Comparison of ENCODE assay signal across 7 mouse cellular contexts in genomic region chr7:24506065-24506459, GRCm38 (mm10). TPM values are rescaled to one million over a fixed set of nuclear protein-coding genes. Genes with fewer than 3 reads are reported as not detected.
DNase-seq lines count a peak whose midpoint lies in the region; ATAC-seq and TF ChIP-seq lines count a peak whose summit lies in the region.

No protein-coding gene starts in this region.

- H3K27ac ChIP-seq in ES-E14 (ENCODE audit: insufficient read depth, low read depth, low read length, poor library complexity, severe bottlenecking), result peak overlapping the region; percentile 88
- peak overlapping the region; percentile 4; the same call in 1 of the 2 replicates for H3K27ac ChIP-seq in cortical plate, adult 2 months (ENCODE audit: insufficient read depth, low read length)
- peak overlapping the region; percentile 99 for H3K27ac ChIP-seq in hindbrain, embryonic 12.5 days
- H3K27ac ChIP-seq in liver, embryonic 14.5 days, result no peak overlapping the region

- peaks cover 7% of the 10 kb centered on the region for H3K36me3 ChIP-seq in ES-E14 (ENCODE audit: control insufficient read depth, insufficient read depth, low read length, poor library complexity, severe bottlenecking)
- peaks cover 24% of the 10 kb centered on the region for H3K36me3 ChIP-seq in hindbrain, embryonic 12.5 days
- H3K36me3 ChIP-seq in liver, embryonic 14.5 days (replicated peaks; ENCODE audit: control insufficient read depth, insufficient read depth, low read depth), result no peaks in the 10 kb centered on the region

- TF ChIP-seq CTCF in cortical plate, adult 2 months (IDR thresholded peaks at IDR 0.05; ENCODE audit: extremely low read depth, insufficient read depth, low read length), result no peak
- TF ChIP-seq CTCF in liver, embryonic 14.5 days (IDR thresholded peaks at IDR 0.05; ENCODE audit: low read depth), result no peak

- no peak for ATAC-seq in hindbrain, embryonic 12.5 days (ENCODE audit: low FRiP score)
- no peak for ATAC-seq in liver, embryonic 14.5 days (ENCODE audit: insufficient read depth)
- ATAC-seq in inflammation-experienced regulatory T-cells, adult 6 months, result no peak

- TF ChIP-seq EP300 in liver, embryonic 14.5 days (IDR thresholded peaks at IDR 0.05; ENCODE audit: low read depth), result no peak

- H3K27me3 ChIP-seq in hindbrain, embryonic 12.5 days, result 0 out of 2 replicates have a peak, but pooled peaks cover 5% of the 10 kb centered on the region
- peaks cover 16% of the 10 kb centered on the region for H3K27me3 ChIP-seq in liver, embryonic 14.5 days (ENCODE audit: control insufficient read depth, insufficient read depth, low read length)

- 20% methylated on average over 3 of the region's 3 CpGs for WGBS in hindbrain, embryonic 12.5 days
- 39% methylated on average over 3 of the region's 3 CpGs for WGBS in liver, embryonic 14.5 days (ENCODE audit: insufficient replicate concordance)

- no peak for DNase-seq in ES-E14 (ENCODE audit: low read depth, low spot score)
- no peak for DNase-seq in liver, embryonic 14.5 days (ENCODE audit: low read depth in 3 of 3, low spot score in 3 of 3)
- DNase-seq in ovary, postnatal 14 days (ENCODE audit: low spot score), result no peak
- no peak for DNase-seq in layer of hippocampus, adult 9-10 months (ENCODE audit: low spot score)

- no peaks in the 10 kb centered on the region for H3K9me3 ChIP-seq in ES-E14 (ENCODE audit: control insufficient read depth, insufficient read depth, low read depth, low read length)
- no peaks in the 10 kb centered on the region for H3K9me3 ChIP-seq in hindbrain, embryonic 12.5 days (replicated peaks)
- no peaks in the 10 kb centered on the region for H3K9me3 ChIP-seq in liver, embryonic 14.5 days (ENCODE audit: control insufficient read depth, low read length)

- peak overlapping the region; percentile 68; the same call in 1 of the 2 replicates for H3K9ac ChIP-seq in ES-E14 (ENCODE audit: insufficient read depth, low read depth, low read length, poor library complexity, severe bottlenecking)
- peak overlapping the region; percentile 89 for H3K9ac ChIP-seq in hindbrain, embryonic 12.5 days
- H3K9ac ChIP-seq in liver, embryonic 14.5 days (replicated peaks), result no peak overlapping the region

- H3K4me2 ChIP-seq in hindbrain, embryonic 12.5 days (replicated peaks), result peak overlapping the region; percentile 79
- peak overlapping the region; percentile 93 for H3K4me2 ChIP-seq in liver, embryonic 14.5 days (ENCODE audit: low read depth)

- H3K4me1 ChIP-seq in ES-E14 (ENCODE audit: control insufficient read depth in 2 of 2, insufficient read depth in 2 of 2, low read length in 2 of 2, poor library complexity in 1 of 2), result peaks cover 2 to 26% of the 10 kb centered on the region in 2 experiments; a peak in 3 of 4 replicates
- peaks cover 1% of the 10 kb centered on the region; the same call in 1 of the 2 replicates for H3K4me1 ChIP-seq in cortical plate, adult 2 months (ENCODE audit: control insufficient read depth, insufficient read depth, low read length)
- peaks cover 47% of the 10 kb centered on the region for H3K4me1 ChIP-seq in hindbrain, embryonic 12.5 days
- peaks cover 0 to 10% of the 10 kb centered on the region in 2 experiments; a peak in 3 of 4 replicates for H3K4me1 ChIP-seq in liver, embryonic 14.5 days (replicated peaks; ENCODE audit: control insufficient read depth in 2 of 2, insufficient read depth in 2 of 2, low read length in 1 of 2)

- no peak for TF ChIP-seq POLR2A in cortical plate, adult 2 months (IDR thresholded peaks at IDR 0.05; ENCODE audit: extremely low read depth, insufficient read depth, low read length)

- in situ Hi-C loops in ES-E14 (cut with MboI; ENCODE audit: low sequenced_read_pairs in 2 of 2, unreplicated experiment in 2 of 2), result loop anchor here in 1 of 2 experiments (25.0 kb wide), 1 partner anchor 94 kb away; no protein-coding TSS in a partner anchor

- H3K4me3 ChIP-seq in ES-E14 (ENCODE audit: insufficient read depth in 1 of 2, low read depth in 1 of 2, low read length in 2 of 2, poor library complexity in 1 of 2, severe bottlenecking in 1 of 2), result peak overlapping the region; percentile 73 to 94
- peak overlapping the region; percentile 60 for H3K4me3 ChIP-seq in cortical plate, adult 2 months (ENCODE audit: insufficient read depth, low read length)
- peak overlapping the region; percentile 61 for H3K4me3 ChIP-seq in hindbrain, embryonic 12.5 days
- peak overlapping the region in 1 of 2 experiments; percentile 66; a peak in 1 of 4 replicates for H3K4me3 ChIP-seq in liver, embryonic 14.5 days (ENCODE audit: insufficient read depth in 1 of 2, low read depth in 2 of 2, low read length in 2 of 2)

TF ChIP-seq in ES-E14, 5 proteins besides CTCF, POLR2A, EP300 and RAD21:
- TF ChIP-seq CHD2 (IDR thresholded peaks at IDR 0.05; ENCODE audit: low read depth, low read length) (no peak), HCFC1 (IDR thresholded peaks at IDR 0.05; ENCODE audit: borderline replicate concordance, insufficient read depth, low read length) (no peak), ZNF384 (IDR thresholded peaks at IDR 0.05; ENCODE audit: low read depth, low read length) (no peak), MAFK (IDR thresholded peaks at IDR 0.05; ENCODE audit: insufficient read depth, low read depth, low read length) (no peak), ZC3H11A (IDR thresholded peaks at IDR 0.05; ENCODE audit: borderline replicate concordance, low read depth, low read length) (no peak)

RNA-seq across cellular contexts. Expression of gene Zfp428, which starts 0.7 kb away (rescaled TPM):
- 94.1 and 114 TPM in 2 replicates for total RNA-seq in ES-E14 (2012; rRNA removed)
- polyA plus RNA-seq in cortical plate, adult 2 months (2012; rRNA removed), result 71.7 and 73.4 TPM in 2 replicates
- polyA plus RNA-seq in hindbrain, embryonic 12.5 days (2016; fragmentation: Nextera tagmentation; extraction: Ambion mirVana), result 155 and 160 TPM in 2 replicates
- polyA plus RNA-seq in liver, embryonic 14.5 days (2012; rRNA removed), result 3.8 and 4.0 TPM in 2 replicates
- polyA plus RNA-seq in liver, embryonic 14.5 days (2014; fragmentation: Nextera tagmentation; extraction: Ambion mirVana), result 2.3 TPM in 2 replicates
- under 1 TPM in 1 of 3 experiments, not detected in 2; 0.33 TPM for polyA plus RNA-seq in inflammation-experienced regulatory T-cells, adult 6 months (2017; shearing (Covaris generic))

RNA-seq across cellular contexts. Expression of gene AC161166.1, which starts 6.2 kb away (rescaled TPM):
- total RNA-seq in ES-E14 (2012; rRNA removed), result 1.2 and 1.6 TPM in 2 replicates
- polyA plus RNA-seq in cortical plate, adult 2 months (2012; rRNA removed), result not detected in 2 replicates
- polyA plus RNA-seq in hindbrain, embryonic 12.5 days (2016; fragmentation: Nextera tagmentation; extraction: Ambion mirVana), result 1.9 TPM in 2 replicates
- polyA plus RNA-seq in liver, embryonic 14.5 days (2012; rRNA removed), result not detected in 2 replicates
- polyA plus RNA-seq in liver, embryonic 14.5 days (2014; fragmentation: Nextera tagmentation; extraction: Ambion mirVana), result not detected in 2 replicates
- polyA plus RNA-seq in inflammation-experienced regulatory T-cells, adult 6 months (2017; shearing (Covaris generic)), result not detected

RNA-seq across cellular contexts. Expression of gene Cadm4, which starts 24.2 kb away (rescaled TPM):
- total RNA-seq in ES-E14 (2012; rRNA removed), result 10.8 and 21.4 TPM in 2 replicates
- 234 and 237 TPM in 2 replicates for polyA plus RNA-seq in cortical plate, adult 2 months (2012; rRNA removed)
- 41.3 and 42.3 TPM in 2 replicates for polyA plus RNA-seq in hindbrain, embryonic 12.5 days (2016; fragmentation: Nextera tagmentation; extraction: Ambion mirVana)
- polyA plus RNA-seq in liver, embryonic 14.5 days (2012; rRNA removed), result 0.43 and 0.48 TPM in 2 replicates
- polyA plus RNA-seq in liver, embryonic 14.5 days (2014; fragmentation: Nextera tagmentation; extraction: Ambion mirVana), result 0.05 TPM in 1 of 2 replicates, not detected in the other
- polyA plus RNA-seq in inflammation-experienced regulatory T-cells, adult 6 months (2017; shearing (Covaris generic)), result not detected

RNA-seq across cellular contexts. Expression of gene Irgq, which starts 24.4 kb away (rescaled TPM):
- 6.2 and 6.4 TPM in 2 replicates for total RNA-seq in ES-E14 (2012; rRNA removed)
- 52.9 and 53.9 TPM in 2 replicates for polyA plus RNA-seq in cortical plate, adult 2 months (2012; rRNA removed)
- 29.0 and 34.1 TPM in 2 replicates for polyA plus RNA-seq in hindbrain, embryonic 12.5 days (2016; fragmentation: Nextera tagmentation; extraction: Ambion mirVana)
- 1.7 and 1.8 TPM in 2 replicates for polyA plus RNA-seq in liver, embryonic 14.5 days (2012; rRNA removed)
- polyA plus RNA-seq in liver, embryonic 14.5 days (2014; fragmentation: Nextera tagmentation; extraction: Ambion mirVana), result 1.0 and 1.6 TPM in 2 replicates
- polyA plus RNA-seq in inflammation-experienced regulatory T-cells, adult 6 months (2017; shearing (Covaris generic)), result 1 to 10 TPM in 2 of 3 experiments, under 1 TPM in 1; 0.79 to 1.2 (median 1.0) TPM

RNA-seq across cellular contexts. Expression of gene Pinlyp, which starts 39.9 kb away (rescaled TPM):
- total RNA-seq in ES-E14 (2012; rRNA removed), result 0.58 TPM in 1 of 2 replicates, not detected in the other
- polyA plus RNA-seq in cortical plate, adult 2 months (2012; rRNA removed), result 0.33 TPM in 1 of 2 replicates, not detected in the other
- not detected in 2 replicates for polyA plus RNA-seq in hindbrain, embryonic 12.5 days (2016; fragmentation: Nextera tagmentation; extraction: Ambion mirVana)
- not detected in 2 replicates for polyA plus RNA-seq in liver, embryonic 14.5 days (2012; rRNA removed)
- not detected in 2 replicates for polyA plus RNA-seq in liver, embryonic 14.5 days (2014; fragmentation: Nextera tagmentation; extraction: Ambion mirVana)
- polyA plus RNA-seq in inflammation-experienced regulatory T-cells, adult 6 months (2017; shearing (Covaris generic)), result not detected

Comparison
In these comparisons a context has a peak if more than half of its experiments do, and no peak if none do; other contexts are left out.
1. RNA of gene Zfp428, which starts 0.7 kb away (polyA plus RNA-seq): 155 to 160 TPM in hindbrain, embryonic 12.5 days and 71.7 to 73.4 TPM in cortical plate, adult 2 months; 2.3 to 4.0 TPM in liver, embryonic 14.5 days and 0.33 TPM in inflammation-experienced regulatory T-cells, adult 6 months; every median in the first group is over 10 times any median in the second.
2. RNA of gene Cadm4, which starts 24.2 kb away (polyA plus RNA-seq): 234 to 237 TPM in cortical plate, adult 2 months and 41.3 to 42.3 TPM in hindbrain, embryonic 12.5 days; 0.05 to 0.48 TPM in liver, embryonic 14.5 days and not detected in inflammation-experienced regulatory T-cells, adult 6 months; every median in the first group is over 10 times any median in the second.